Mouse (Mus musculus) bone marrow, adult 2 months (tissue): ENCODE data around the gene Elobl. TPM values are rescaled to one million over a fixed set of nuclear protein-coding genes. Genes with fewer than 3 reads are reported as not detected.
A peak's percentile ranks its signal among the peaks of the same experiment; 100 is the strongest.
"Not testable (repeated sequence)": the region's sequence is repeated elsewhere in the genome, so short reads cannot be mapped to it uniquely, and the experiment has no call there.

Source experiments
- H3K27ac ChIP-seq: fragments of 200-500 bp; 2 replicates; pipeline ENCODE4 v1.5.1; 2012; ENCODE audit warnings: low read depth, mild to moderate bottlenecking, control low read depth, inconsistent platforms, low read length; ENCODE audit not compliant: control insufficient read depth, poor library complexity, insufficient read depth
- H3K4me1 ChIP-seq: fragments of 200-500 bp; 2 replicates; pipeline ENCODE4 v1.6.1; 2011; ENCODE audit warnings: low read length; ENCODE audit not compliant: control insufficient read depth, insufficient read depth
- H3K4me3 ChIP-seq: fragments of 200-500 bp; replicated peaks from 2 replicates; pipeline ENCODE3; 2011; ENCODE audit warnings: mild to moderate bottlenecking, low read depth, low read length, control low read depth; ENCODE audit not compliant: control insufficient read depth
- CTCF ChIP-seq: fragments of 200-500 bp; IDR thresholded peaks from 2 replicates; pipeline ENCODE4 v1.5.1; 2011; ENCODE audit warnings: low read length, control low read depth; ENCODE audit not compliant: control insufficient read depth, insufficient read depth
- POLR2A ChIP-seq: fragments of 200-500 bp; IDR thresholded peaks from 2 replicates; pipeline ENCODE4 v1.6.1; 2011; ENCODE audit warnings: low read depth, mild to moderate bottlenecking, control low read depth, low read length, borderline replicate concordance; ENCODE audit not compliant: control insufficient read depth
- WGBS: fragments of 180-500 bp; shearing (Covaris S2); methylation state at CpG from one replicate; pipeline ENCODE4 v1.1.7; 2018; 5-methylcytosine and 5-hydroxymethylcytosine counted together
- polyA plus RNA-seq: library from polyadenylated mRNA; stranded (reverse); fragments of >200 nt; gene quantifications from 2 replicates; pipeline ENCODE4 v1.2.4, GENCODE M21; 2011; ENCODE audit warnings: low replicate concordance; ENCODE audit not compliant: missing spikeins, insufficient read depth, insufficient read length

The Elobl gene
- polyA plus RNA-seq, 1 experiment, result 11.6 TPM

DNA sequence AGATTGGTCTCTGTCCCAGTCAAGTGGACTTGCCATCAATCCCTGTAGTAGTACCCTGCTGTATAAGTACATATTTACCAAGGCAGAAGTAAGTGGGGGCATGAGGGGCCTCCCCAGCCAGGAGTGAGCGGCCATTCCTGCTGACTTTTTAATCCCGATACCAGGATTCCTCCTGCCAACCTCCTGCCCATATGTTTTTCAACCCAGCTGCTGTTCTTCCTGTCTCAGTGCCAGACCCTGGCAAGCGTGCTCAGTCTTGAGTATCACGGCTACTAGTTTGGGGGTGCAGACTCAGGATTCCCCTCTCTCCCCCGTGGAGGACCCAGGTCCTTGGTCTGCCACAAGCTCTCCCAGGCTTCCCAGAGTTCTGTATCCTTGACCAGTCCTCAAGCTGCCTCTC lies 35.9 kb upstream of the Elobl start:
- Histone ChIP-seq H3K4me1 (peaks cover 10% of the 10 kb centered on the region; the same call in 1 of the 2 replicates), H3K27ac (no peak overlapping the region), H3K4me3 (peak overlapping the region; percentile 41)
- WGBS, result 66% methylated on average over 5 of the region's 5 CpGs
- TF ChIP-seq CTCF (no peak), POLR2A (no peak)

DNA sequence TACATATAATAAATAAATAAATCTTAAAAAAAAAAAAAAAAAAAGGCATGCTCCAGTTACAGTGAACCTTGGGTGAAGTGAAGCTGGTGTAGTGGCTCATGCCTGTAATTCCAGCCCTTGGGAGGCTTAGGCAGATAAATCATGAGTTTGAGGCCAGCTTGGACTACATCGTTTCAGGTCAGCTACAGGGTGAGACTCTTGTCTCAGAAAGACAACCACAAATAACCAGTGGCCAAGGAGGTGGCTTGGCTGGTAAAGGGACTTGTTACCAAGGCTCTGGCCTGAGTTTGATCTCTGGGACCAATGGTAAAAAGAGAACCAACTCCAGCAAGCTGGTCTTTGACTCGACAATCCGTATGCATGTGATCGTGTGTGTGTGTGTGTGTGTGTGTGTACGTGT lies 35.3 kb upstream of the Elobl start:
- H3K4me3 ChIP-seq, result peak overlapping the region; percentile 41
- H3K4me1 ChIP-seq, result peaks cover 10% of the 10 kb centered on the region; the same call in 1 of the 2 replicates
- H3K27ac ChIP-seq, result no peak overlapping the region
- TF ChIP-seq CTCF (no peak), POLR2A (no peak)
- WGBS, result 64% methylated on average over 5 of the region's 5 CpGs

DNA sequence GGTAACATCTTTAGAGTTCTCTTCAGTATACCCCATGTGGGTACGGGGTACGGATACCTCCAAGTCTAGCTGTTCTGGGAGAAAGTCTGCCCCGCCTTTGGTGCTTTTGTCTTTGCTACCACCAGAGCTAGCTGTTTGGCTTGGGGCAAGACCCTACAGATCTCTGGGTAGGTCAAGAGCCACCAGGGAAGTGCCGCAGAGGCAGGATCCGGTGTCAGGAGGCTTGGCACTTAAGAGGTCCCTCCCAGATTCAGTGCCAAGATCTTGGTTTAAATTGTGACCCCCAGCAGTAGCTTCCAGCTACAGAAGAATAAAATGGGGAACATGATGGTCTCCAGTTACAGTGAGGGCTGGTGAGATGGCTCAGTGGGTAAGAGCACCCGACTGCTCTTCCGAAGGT lies 34.8 kb upstream of the Elobl start:
- H3K4me3 ChIP-seq, result peak overlapping the region; percentile 71
- TF ChIP-seq POLR2A (no peak), CTCF (no peak)
- H3K27ac ChIP-seq, result no peak overlapping the region
- WGBS, result 63% methylated on average over 7 of the region's 7 CpGs
- H3K4me1 ChIP-seq, result peaks cover 10% of the 10 kb centered on the region; the same call in 1 of the 2 replicates

DNA sequence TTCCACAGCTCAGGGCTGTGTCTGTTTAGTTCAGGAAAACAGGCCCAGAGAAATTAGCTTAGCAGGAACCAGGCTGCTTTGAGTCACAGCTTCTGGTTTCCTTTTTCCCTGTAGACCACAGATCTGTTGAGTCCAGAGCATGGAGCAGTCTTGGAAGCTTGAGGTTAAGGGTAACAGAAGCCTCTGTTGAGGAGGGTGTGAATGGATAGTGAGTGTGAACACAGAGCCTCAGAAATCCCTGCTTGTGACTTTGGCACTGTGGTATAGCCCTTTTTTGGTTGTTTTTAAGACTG lies 33.7 kb upstream of the Elobl start:
- H3K4me1 ChIP-seq, result peaks cover 10% of the 10 kb centered on the region; the same call in 1 of the 2 replicates

DNA sequence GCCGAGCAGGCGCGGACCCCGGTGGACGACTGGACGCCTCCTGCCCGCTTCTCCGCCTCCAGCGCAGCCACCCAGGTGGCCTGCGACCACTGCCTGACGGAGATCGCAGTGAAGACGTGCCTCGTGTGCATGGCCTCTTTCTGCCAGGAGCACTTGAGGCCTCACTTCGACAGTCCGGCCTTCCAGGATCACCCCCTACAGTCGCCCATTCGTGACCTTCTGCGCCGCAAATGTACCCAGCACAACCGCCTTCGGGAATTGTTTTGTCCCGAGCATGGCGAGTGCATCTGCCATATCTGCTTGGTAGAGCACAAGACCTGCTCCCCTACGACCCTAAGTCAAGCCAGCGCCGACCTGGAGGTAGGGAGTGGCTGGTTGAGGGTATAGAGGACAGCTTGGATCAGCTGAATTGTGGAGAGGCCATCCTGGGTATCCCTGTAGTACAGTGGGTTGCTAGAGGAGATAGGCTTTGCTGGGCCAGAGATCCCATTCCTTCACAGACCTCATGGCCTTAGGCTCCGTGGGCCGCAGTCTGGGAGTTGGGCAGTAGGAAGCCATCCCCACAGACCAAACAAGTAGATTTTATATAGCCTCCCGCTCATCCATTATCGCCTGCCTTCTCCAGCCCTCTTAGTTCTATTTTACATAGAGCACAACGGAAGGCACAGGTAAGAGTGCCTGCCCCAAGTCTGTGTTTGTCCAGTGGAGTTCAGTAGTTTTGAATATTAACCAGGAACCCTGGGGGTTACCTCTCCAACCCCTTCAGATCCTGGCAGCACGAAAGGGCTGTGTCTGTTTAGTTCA lies 33.2 kb upstream of the Elobl start:
- under 1% methylated on average over 33 of the region's 33 CpGs for WGBS
- peak overlapping the region; percentile 93 for H3K27ac ChIP-seq
- TF ChIP-seq CTCF (no peak), POLR2A (no peak)
- peak overlapping the region; percentile 97 for H3K4me3 ChIP-seq
- peaks cover 10% of the 10 kb centered on the region; the same call in 1 of the 2 replicates for H3K4me1 ChIP-seq

More for the DNA sequence above, 33.7 kb upstream of the Elobl start:
- TF ChIP-seq CTCF, result no peak
- TF ChIP-seq POLR2A, result no peak
- Histone ChIP-seq H3K4me3 (peak overlapping the region; percentile 97), H3K27ac (no peak overlapping the region)

DNA sequence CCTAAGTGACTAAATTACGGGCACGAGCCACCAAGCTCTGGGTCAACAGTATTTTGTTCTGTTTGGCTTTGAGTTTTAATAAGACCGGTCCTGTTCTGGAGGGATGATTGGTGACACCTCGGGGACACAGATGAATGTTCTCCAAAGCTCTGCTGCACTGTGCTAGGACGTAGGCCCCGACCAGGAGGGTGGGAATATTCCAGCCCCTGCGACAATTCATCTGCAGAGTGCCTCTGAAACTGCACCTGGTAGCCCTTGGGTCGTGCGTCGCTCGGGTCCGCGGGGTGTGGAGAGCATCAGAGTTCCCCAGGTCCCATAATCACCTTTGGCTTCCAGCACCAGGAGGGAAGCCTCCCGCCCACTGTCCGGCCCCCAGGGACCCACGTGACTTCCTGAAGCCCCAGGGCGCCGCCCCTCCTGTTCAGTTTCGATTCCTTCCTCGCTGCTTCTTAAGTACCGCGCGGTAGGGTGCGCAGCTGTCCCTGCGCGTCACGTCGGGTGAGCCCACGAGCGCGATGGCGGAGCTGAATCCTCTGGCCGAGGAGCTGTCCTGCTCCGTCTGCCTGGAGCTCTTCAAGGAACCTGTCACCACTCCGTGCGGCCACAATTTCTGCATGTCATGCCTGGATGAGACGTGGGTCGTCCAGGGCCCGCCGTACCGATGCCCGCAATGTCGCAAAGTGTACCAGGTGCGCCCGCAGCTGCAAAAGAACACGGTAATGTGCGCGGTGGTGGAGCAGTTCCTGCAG lies 32.4 kb upstream of the Elobl start, which contains the start of gene Trim25:
Gene Trim25, plus strand, starts transcription at position 403 of the 749 bp plus-strand sequence.
- peaks cover 10% of the 10 kb centered on the region; the same call in 1 of the 2 replicates for H3K4me1 ChIP-seq
- under 1% methylated on average over 48 of the region's 48 CpGs for WGBS

DNA sequence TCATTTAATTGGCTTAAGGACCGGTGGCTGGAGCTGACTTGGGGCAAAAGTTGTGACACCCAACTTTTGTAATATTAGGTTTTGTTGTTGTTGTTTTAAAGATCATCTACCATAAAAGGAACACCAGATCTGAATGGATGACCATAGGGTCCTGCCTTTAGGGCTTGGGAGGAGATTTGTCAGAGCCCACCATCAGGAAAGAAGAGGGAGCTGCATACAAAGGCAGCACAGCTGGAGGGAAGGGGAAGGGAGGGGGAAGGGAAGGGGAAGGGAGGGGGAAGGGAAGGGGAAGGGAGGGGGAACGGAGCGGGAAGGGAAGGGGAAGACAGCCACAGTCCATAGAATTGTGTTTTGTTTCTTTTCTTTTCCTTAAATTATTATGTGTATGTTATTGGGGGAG lies 31.7 kb upstream of the Elobl start:
- 24% methylated on average over 3 of the region's 3 CpGs for WGBS
- Histone ChIP-seq H3K27ac (no peak overlapping the region), H3K4me3 (no peak overlapping the region), H3K4me1 (peaks cover 9% of the 10 kb centered on the region; the same call in 1 of the 2 replicates)
- TF ChIP-seq CTCF (no peak), POLR2A (no peak)

More for the DNA sequence above, 32.4 kb upstream of the Elobl start, which contains the start of gene Trim25:
- H3K27ac ChIP-seq, result peak within 1 kb of the TSS; percentile 93
- H3K4me3 ChIP-seq, result peak within 1 kb of the TSS; percentile 97
- peak; percentile 99 for TF ChIP-seq POLR2A
- TF ChIP-seq CTCF, result no peak

DNA sequence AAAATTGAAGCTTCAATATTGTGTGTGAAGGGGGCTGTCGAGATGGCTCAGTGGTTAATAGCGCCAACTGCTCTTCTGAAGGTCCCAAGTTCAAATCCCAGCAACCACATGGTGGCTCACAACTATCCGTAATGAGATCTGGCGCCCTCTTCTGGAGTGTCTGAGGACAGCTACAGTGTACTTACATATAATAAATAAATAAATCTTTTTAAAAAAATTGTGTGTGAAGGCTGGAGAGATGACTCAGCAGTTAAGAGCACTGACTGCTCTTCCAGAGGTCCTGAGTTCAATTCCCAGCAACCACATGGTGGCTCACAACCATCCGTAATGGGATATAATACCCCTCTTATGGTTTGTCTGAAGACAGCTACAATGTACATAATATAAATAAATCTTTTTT lies 30.6 kb upstream of the Elobl start:
- not testable (repeated sequence) for H3K4me3 ChIP-seq, H3K4me1 ChIP-seq, H3K27ac ChIP-seq
- 71% methylated on average over 5 of the region's 5 CpGs for WGBS

DNA sequence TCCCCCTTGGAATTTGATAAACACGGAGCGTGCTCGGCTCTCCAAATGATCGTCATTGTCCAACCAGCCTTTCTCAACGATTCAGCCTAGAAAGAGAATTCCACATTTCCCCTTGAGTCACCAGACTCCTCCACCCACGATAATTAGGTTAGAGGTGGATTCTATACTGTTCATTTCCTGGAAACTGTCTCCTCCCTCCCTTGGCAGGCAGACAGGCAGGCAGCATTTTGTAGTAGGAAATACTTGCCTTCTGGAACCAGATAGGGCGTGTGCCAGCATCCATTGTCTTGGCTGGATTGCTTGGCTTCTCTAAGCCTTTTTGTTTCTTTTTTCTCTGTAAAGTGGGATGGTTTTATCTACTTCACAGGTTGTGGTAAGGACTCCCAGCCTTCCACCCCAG lies 29.7 kb upstream of the Elobl start:
- 64% methylated on average over 7 of the region's 7 CpGs for WGBS
- Histone ChIP-seq H3K27ac (no peak overlapping the region), H3K4me1 (peaks cover 4% of the 10 kb centered on the region; the same call in 1 of the 2 replicates), H3K4me3 (no peak overlapping the region)
- no peak for TF ChIP-seq POLR2A
- no peak for TF ChIP-seq CTCF
